Mouse (Mus musculus) lung, postnatal 0 days (tissue): ENCODE results near the gene Mex3d. TPM values are rescaled to one million over a fixed set of nuclear protein-coding genes. Genes with fewer than 3 reads are reported as not detected.
A peak's percentile ranks its signal among the peaks of the same experiment; 100 is the strongest.

ENCODE experiments used
- ATAC-seq: fragments of 200-750 bp; cut with Nextera tagmentation; 2 replicates; pipeline ENCODE4 v1.8.0; 2017; ENCODE audit warnings: moderate library complexity
- DNase-seq: peaks from one replicate; pipeline ENCODE4 v3.0.0-alpha.2; 2016; ENCODE audit warnings: low spot score
- H3K27ac ChIP-seq: fragments of 300-500 bp; sonication (generic); 2 replicates; pipeline ENCODE4 v1.5.1; 2014; ENCODE audit warnings: antibody characterized with exemption, mild to moderate bottlenecking, low read length, mixed read lengths
- H3K27me3 ChIP-seq: fragments of 300-500 bp; sonication (generic); replicated peaks from 2 replicates; pipeline ENCODE4 v1.6.1; 2014; ENCODE audit warnings: low read length, mixed read lengths; ENCODE audit not compliant: insufficient read depth
- H3K36me3 ChIP-seq: fragments of 300-500 bp; sonication (generic); 2 replicates; pipeline ENCODE4 v1.6.1; 2014; ENCODE audit warnings: low read length, mixed read lengths; ENCODE audit not compliant: insufficient read depth
- H3K4me1 ChIP-seq: fragments of 300-500 bp; sonication (generic); 2 replicates; pipeline ENCODE4 v1.6.1; 2014; ENCODE audit warnings: antibody characterized with exemption, low read depth, low read length, mixed read lengths; ENCODE audit not compliant: insufficient read depth
- H3K4me2 ChIP-seq: fragments of 300-500 bp; sonication (generic); replicated peaks from 2 replicates; pipeline ENCODE4 v1.6.1; 2014; ENCODE audit warnings: low read depth, mild to moderate bottlenecking, low read length, moderate library complexity, mixed read lengths
- H3K4me3 ChIP-seq: fragments of 300-500 bp; sonication (generic); 2 replicates; pipeline ENCODE4 v1.5.1; 2014; ENCODE audit warnings: low read depth, low read length
- H3K9ac ChIP-seq: fragments of 300-500 bp; sonication (generic); replicated peaks from 2 replicates; pipeline ENCODE4 v1.6.1; 2014; ENCODE audit warnings: low read depth, mild to moderate bottlenecking
- H3K9me3 ChIP-seq: fragments of 300-500 bp; sonication (generic); 2 replicates; pipeline ENCODE4 v1.6.1; 2016; ENCODE audit warnings: low read length, mixed read lengths
- CTCF ChIP-seq: IDR thresholded peaks from 2 replicates; pipeline ENCODE4 v1.5.1; 2016; ENCODE audit warnings: antibody characterized with exemption, mild to moderate bottlenecking
- EP300 ChIP-seq: IDR thresholded peaks from 2 replicates; pipeline ENCODE4 v1.6.1; 2016; ENCODE audit warnings: antibody characterized with exemption, mild to moderate bottlenecking, control low read depth
- WGBS: fragments of 180-500 bp; shearing (Covaris S2); extraction: QIAGEN DNeasy Blood & Tissue Kit; methylation state at CpG from one replicate; pipeline ENCODE4 v1.1.7; 2014; 5-methylcytosine and 5-hydroxymethylcytosine counted together
- polyA plus RNA-seq: library from polyadenylated mRNA; unstranded; fragments of >200 nt; fragmentation: Nextera tagmentation; extraction: Ambion mirVana; gene quantifications from 2 replicates; pipeline ENCODE4 v1.2.1, GENCODE M21; 2015

The Mex3d gene
- polyA plus RNA-seq, 1 experiment from 2014 or later: 6.0 TPM

DNA sequence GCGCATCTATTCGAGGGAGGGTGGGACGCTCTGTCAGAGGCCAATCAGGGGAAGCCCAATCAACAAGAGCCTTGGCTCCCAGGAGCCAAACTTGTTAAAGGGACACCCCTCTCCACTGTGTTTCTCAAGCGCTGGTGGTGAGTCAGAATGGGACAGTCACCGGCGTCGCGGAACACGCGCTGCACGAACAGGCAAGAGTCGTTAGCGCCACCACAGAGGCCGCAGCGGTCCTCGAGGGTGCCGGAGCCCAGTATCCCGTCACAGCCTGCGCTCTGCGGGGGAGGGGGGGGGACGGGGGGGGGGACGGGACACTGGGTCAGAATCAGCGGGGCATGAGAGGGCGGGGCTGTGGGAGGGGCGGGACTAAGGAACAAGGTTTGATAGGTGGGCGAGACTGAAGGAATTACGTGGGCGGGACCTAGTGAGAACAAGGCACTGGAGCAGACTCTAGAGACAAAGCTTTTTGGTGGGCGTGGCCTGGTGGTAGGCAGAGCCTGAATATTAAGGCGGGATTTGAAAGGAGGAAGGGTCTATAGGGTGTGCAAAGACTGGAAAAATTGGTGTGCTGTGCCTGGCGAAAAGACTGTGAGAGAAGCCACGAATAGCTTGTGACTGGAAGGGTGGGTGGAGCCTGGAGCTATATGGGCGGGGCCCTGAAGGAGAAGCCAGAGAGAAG lies 44.6 kb downstream of the Mex3d start:
- peaks cover 10% of the 10 kb centered on the region; the same call in 1 of the 2 replicates for H3K4me1 ChIP-seq
- TF ChIP-seq CTCF (peak; percentile 18), EP300 (no peak)
- ATAC-seq (peak; percentile 75), DNase-seq (peak; percentile 95)
- WGBS: 1% methylated on average over 32 of the region's 33 CpGs
- no peak overlapping the region for H3K27ac ChIP-seq
- peak overlapping the region; percentile 22 for H3K4me3 ChIP-seq
- H3K4me2 ChIP-seq: peak overlapping the region; percentile 45
- H3K36me3 ChIP-seq: no peaks in the 10 kb centered on the region
- H3K9ac ChIP-seq: no peak overlapping the region
- no peaks in the 10 kb centered on the region for H3K9me3 ChIP-seq
- peaks cover 25% of the 10 kb centered on the region for H3K27me3 ChIP-seq

DNA sequence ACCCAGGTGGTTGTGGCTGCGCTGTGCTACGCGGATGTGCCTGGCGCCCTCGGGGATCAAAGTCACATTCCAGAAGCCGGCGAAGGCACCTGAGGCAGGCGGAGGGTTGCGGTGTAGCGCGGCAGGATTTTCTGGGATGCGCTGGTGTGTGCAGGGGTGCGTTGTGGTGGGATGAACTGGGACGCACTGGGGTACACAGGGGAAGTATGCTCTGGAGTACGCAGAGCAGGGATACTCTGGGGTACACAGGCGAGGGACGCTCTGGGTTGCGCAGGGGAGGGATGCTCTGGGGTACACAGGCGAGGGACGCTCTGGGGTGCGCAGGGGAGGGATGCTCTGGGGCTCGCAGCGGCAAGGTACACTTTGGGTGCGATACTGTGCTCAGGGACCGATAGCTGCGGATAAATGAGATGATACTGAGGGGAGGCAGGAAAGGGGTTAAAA lies 45.1 kb downstream of the Mex3d start:
- ATAC-seq (0 out of 2 replicates have a peak, but pooled peaks have one; percentile 0), DNase-seq (no peak)
- Histone ChIP-seq H3K27ac (no peak overlapping the region), H3K9ac (no peak overlapping the region), H3K27me3 (peaks cover 22% of the 10 kb centered on the region), H3K36me3 (no peaks in the 10 kb centered on the region), H3K9me3 (no peaks in the 10 kb centered on the region), H3K4me2 (peak overlapping the region; percentile 45), H3K4me1 (peaks cover 7% of the 10 kb centered on the region; the same call in 1 of the 2 replicates), H3K4me3 (peak overlapping the region; percentile 22)
- TF ChIP-seq CTCF (no peak), EP300 (no peak)
- WGBS: 4% methylated on average over 26 of the region's 26 CpGs

DNA sequence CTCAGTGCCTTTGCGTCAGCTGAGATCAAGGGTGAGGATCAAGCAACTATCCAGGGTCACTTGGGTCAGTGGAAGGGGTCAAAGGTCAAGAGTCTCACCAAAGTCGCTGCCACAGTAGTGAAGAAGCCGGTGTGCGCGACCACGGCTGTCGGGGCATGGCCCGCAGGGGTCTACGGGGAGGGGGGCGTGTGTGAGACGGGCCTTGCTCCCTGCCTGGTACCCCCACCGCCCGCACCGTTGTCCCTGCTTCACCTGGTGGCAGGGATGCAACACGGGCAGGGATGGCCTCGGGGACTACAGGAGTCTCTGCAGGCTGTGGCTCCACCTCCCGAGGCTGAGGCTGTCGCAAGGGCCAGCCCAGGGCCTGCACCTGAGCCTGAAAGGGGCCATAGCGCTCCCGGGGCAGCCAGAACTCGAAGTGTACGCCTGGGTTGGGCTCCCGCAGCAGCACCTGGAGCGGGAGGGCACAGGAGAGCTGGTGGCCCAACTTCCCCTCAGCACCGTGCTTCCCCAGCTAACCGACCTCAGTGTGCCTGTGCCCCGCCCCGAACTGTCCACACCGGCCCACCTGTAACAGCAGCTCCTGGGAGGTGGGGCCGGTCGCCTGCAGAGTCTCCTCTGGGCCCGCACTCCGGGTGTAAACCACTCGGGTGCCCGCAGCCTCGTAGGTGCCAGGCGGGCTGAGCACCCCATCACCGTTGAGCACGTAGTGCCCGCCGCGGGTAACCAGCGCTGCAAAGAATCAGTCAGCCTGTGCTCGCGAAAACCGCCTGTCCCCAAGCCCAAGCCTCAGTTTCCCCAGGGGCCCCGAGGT lies 45.8 kb downstream of the Mex3d start:
- 4% methylated on average over 45 of the region's 47 CpGs for WGBS
- ATAC-seq (no peak), DNase-seq (no peak)
- Histone ChIP-seq H3K27ac (no peak overlapping the region), H3K4me2 (peak overlapping the region; percentile 45), H3K4me1 (peaks cover 7% of the 10 kb centered on the region; the same call in 1 of the 2 replicates), H3K27me3 (peaks cover 22% of the 10 kb centered on the region), H3K4me3 (peak overlapping the region; percentile 22), H3K36me3 (no peaks in the 10 kb centered on the region), H3K9ac (no peak overlapping the region), H3K9me3 (no peaks in the 10 kb centered on the region)
- TF ChIP-seq EP300 (no peak), CTCF (no peak)

DNA sequence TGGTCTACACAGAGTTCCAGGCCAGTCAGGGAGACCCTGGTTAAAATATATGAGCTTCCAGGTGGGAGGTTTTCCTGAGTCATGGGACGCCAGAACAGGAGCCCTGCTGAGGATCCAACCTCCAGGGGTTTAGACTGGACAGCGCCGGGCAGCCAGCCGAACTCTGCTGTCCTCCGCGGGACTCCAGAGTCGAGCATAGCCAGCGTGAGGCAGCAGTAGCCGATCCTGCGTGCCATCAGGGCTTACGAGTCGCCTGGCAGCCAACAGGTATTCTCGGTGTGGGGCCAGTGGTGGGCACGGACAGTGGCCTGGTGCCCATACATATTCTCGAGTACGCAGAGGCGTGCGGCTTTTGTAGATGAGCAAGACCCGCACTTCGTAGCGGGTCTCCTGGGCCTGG lies 46.4 kb downstream of the Mex3d start:
- WGBS: 26% methylated on average over 21 of the region's 21 CpGs
- H3K9ac ChIP-seq: no peak overlapping the region
- no peak for DNase-seq
- peaks cover 22% of the 10 kb centered on the region for H3K27me3 ChIP-seq
- H3K4me2 ChIP-seq: no peak overlapping the region
- TF ChIP-seq CTCF (no peak), EP300 (no peak)
- H3K4me1 ChIP-seq: peaks cover 7% of the 10 kb centered on the region; the same call in 1 of the 2 replicates
- no peak overlapping the region for H3K4me3 ChIP-seq
- H3K36me3 ChIP-seq: no peaks in the 10 kb centered on the region
- no peak overlapping the region for H3K27ac ChIP-seq
- ATAC-seq: no peak
- no peaks in the 10 kb centered on the region for H3K9me3 ChIP-seq

DNA sequence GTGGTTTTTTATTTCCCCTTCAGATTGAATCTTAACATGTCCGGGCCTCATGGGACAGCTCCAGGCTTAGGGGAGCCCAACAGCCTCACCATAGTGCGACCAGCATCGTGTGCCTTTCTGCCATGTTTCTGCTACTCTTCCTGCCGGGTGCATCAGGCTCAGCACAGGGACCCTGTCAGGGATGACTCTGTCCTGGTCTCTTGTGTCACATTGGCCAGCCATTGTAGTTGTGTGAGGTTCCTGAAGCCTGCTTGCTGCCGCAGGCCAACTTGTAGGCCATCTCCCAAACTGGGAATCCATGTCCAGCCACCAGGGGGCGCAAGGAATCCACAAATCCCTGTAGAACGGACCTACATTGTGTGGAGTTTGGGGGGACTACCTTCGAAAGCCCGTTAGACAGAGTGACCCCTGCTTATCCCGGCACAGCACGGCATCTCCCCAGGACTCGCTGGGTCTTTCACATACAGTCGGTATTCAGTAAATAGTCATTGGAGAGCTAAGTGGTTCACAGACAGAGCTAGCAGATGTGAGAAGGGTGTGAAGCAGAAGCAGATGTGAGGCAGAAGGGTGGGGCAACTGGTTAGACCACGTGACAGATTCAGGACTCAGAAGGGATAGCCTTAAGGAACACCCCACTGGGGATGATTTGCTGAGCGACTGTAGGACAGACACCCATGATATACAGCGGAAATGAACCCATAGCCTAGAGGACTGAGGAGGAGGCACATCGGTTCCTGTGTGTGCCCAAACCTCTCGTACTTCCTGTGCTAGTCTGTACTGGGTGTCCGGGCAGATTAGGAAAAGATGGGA lies 47.3 kb downstream of the Mex3d start:
- Histone ChIP-seq H3K4me1 (peaks cover 7% of the 10 kb centered on the region; the same call in 1 of the 2 replicates), H3K27ac (no peak overlapping the region), H3K9ac (no peak overlapping the region), H3K27me3 (peaks cover 22% of the 10 kb centered on the region), H3K36me3 (no peaks in the 10 kb centered on the region), H3K4me3 (no peak overlapping the region), H3K4me2 (0 out of 2 replicates have a peak overlapping the region, but pooled peaks have one; percentile 15), H3K9me3 (no peaks in the 10 kb centered on the region)
- DNase-seq (peak; percentile 77), ATAC-seq (peak; percentile 30)
- WGBS: 17% methylated on average over 19 of the region's 19 CpGs
- TF ChIP-seq EP300 (no peak), CTCF (peak; percentile 94)
